Mouse (Mus musculus): ENCODE measurements around the gene Car14.
"Not testable (repeated sequence)": the region's sequence is repeated elsewhere in the genome, so short reads cannot be mapped to it uniquely, and the experiment has no call there.

The Car14 gene

DNA sequence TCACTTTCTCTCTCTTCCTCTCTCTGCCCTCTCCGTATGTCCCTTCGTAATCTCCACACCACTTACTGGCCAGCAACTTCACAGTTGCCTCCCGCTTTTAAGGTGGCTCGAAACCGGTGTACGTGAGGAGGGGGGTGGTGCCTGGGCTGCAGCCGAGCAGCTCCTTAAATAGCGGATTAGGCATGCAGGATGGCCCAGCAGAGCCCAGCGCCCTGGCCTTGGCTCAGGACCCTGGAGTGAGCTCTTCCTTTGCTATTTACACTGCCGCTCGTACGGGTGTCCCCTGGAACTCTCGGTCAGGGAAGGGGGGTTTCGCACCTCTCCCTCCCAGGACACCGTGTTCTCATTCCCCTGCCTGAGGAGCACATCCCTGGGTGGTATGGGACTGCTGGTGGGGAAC lies at the start of gene Car14:
TSS of gene Car14 (minus strand) at position 124 of the 400 bp plus-strand sequence.
- peak; percentile 76 for DNase-seq (ENCODE audit: extremely low spot score, low spot score)

DNA sequence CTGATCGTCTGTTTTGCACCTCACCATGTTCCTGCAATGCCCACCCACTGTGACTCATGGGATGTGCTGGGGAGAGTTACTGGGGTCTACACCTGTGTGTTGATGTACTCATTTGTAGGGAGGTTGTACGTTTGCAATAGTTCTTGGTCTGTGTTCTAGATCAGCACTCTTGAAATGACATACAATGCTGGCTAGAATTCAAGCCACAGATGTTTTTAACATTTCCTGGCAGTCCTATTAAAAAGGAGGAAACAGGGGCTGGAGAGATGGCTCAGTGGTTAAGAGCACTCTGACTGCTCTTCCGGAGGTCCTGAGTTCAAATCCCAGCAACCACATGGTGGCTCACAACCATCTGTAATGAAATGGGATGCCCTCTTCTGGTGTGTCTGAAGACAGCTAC lies 49.0 kb upstream of the Car14 start:
- no peak for DNase-seq (ENCODE audit: extremely low spot score, low spot score)

DNA sequence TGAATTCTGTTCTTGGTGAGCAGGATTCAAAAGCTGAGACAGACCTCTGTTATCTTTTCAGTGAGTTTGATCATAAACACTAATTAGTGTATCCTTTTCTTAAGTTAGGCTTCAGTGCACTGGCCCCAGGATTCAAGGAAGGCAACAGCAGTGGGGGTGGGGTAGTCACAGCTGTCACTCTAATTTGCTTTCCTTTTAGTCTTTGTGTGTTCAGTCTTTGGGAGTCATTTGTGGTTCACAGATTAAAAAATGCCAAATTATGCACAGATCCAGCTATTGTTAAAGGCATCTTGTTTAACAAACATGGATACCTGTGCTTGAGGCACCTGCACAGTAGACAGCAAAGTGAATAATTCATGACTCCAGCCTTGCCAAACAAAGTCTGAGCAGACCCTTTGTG lies 48.5 kb upstream of the Car14 start:
- no peak for DNase-seq (ENCODE audit: extremely low spot score, low spot score)

DNA sequence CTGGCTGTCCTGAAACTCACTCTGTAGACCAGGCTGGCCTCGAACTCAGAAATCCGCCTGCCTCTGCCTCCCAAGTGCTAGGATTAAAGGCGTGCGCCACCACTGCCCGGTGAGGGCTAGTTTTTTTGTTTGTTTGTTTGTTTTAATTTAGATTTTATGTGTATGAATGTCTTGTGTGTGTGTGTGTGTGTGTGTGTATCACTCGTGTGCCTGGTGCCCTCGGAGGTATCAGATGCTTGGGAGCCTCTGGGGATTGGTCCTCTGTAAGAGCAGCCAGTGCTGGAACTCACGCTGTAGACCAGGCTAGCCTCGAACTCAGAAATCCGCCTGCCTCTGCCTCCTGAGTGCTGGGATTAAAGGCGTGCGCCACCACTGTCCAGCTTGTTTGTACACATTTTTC lies 47.1 kb upstream of the Car14 start:
- DNase-seq (ENCODE audit: extremely low spot score, low spot score), result not testable (repeated sequence)

DNA sequence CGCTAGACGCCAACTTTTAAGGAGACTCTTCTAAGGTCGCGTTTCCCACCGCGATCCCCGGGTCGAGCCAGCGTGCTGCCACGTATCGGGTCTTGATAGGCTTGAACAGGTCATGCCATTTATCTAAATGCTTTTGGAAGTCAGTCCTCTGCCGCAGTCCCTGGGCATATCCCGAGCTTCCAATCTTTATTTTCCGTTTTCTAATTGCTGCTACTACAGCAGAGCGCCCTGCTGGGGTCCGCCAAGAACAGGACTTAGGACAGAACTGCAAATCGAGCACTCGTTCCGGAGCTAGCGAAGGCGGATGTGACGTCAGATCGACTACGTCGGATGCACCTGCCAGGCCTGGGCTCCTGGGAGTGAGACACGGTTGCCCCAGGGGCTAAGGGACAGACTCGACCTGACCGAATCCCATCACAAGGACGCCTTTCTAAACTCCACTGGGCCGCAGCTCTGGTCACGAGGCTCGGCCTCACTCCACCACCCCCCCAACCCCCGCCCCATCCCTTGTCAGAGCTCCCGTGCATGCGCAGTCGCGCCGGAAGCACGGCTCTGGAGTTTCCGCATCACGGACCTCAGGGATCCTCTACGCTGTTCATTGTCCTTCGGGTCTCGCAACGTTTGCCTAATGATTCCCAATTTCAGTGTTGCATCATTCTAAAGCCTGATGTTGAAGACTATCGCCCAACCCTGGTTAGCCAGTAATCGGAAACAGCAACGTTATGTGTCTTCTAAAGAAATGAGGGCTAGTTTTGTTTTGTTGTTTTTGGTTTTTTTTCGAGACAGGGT lies 46.5 kb upstream of the Car14 start:
- peak; percentile 96 for DNase-seq (ENCODE audit: extremely low spot score, low spot score)

DNA sequence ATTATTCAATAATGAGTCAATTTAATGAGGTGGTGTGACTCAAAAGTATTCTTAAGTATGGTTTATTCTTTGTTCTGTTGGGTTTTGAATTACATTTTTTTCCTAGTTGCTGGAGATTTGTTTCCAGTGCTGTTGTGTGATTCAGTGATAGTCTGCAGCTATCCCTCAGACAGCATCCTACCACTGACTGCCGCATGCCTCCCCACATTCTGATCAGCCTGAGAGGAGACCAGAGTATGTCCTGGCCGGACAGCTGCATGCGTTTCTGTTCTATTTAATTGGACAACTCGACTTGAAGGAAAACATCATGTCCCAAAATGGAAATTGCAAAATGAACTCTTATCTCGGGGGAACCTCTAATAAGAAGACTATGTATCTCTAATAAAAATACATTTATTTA lies 43.8 kb upstream of the Car14 start:
- DNase-seq (ENCODE audit: extremely low spot score, low spot score), result no peak

DNA sequence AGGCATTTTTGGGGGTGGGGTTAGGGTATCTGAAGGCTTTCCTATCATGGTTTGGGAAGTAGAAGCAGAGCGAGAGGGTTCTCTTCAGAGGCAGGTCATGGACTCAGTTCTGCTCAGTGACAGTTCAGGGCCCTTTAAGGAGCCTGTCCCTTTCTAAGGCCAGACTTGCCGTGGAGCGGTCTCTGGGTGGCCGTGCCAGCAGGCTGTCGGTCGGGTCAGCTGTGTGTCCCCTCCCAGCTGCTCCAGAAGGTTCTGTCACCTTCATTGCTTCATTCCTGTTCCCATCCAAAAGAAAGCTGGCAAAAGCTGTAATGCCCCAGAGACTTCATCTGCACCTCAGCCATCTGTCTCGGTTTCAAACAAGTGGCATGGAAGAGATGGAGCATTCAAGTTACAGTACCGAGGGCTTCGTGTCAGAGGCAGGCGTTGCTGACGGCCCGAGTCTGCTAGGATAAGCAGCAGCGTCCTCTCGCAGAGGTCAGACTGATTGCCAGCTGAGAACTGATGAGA lies 41.3 kb upstream of the Car14 start:
- no peak for DNase-seq (ENCODE audit: extremely low spot score, low spot score)

DNA sequence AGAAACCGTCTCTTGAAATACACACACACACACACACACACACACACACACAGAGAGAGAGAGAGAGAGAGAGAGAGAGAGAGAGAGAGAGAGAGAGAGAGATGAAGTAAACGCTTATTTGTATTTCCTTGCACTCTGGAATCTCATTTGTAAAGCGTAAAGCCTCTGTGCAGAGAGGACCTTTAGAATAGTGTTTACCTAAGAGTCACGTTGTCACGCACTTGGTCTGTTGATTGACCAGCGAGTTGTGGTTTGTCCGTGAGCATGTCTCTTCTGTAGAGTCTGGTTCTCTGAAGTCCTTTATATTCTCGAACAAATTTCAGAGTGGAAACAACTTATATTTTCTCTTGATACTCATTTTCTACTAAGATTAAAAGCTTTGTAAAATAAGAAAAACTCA lies 40.3 kb upstream of the Car14 start:
- DNase-seq (ENCODE audit: extremely low spot score, low spot score), result no peak

DNA sequence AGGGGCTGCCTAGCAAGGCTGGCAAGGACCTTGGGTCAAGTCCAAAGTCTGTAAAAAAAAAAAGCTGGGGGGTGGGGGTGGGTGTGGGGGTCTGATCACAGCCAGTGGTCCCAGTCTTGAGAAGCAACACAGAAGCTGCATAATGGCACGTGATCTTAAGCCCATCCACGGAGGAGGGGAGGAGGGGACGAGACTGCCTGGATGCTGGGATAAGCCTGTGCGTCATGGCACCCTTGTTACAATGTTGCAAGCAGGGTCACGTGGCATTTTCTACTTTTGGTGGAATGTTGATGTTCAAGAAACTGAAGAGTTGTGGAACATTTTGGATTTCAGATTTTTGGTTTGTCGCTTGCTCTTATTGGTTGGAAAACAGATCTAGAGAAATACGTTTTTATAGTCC lies 38.7 kb upstream of the Car14 start:
- DNase-seq (ENCODE audit: extremely low spot score, low spot score), result no peak

DNA sequence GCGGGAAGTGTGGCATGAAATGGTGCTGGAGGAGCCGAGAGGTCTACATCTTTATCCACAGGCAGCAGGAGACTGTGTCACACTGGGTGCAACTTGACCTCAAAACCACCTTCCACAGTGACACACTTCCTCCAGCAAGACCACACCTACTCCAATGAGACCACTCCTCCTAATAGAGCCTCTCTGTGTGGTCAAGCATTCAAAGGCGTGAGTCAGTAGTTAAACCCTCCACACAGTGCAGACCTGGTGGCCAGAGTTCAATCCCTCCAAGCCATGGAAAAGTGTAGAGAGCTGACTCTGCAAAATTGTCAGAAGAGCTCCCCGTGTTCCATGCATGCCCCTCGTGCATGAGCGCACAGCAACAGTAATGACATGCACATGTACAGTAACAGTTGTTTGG lies 38.3 kb upstream of the Car14 start:
- DNase-seq (ENCODE audit: extremely low spot score, low spot score), result no peak

DNA sequence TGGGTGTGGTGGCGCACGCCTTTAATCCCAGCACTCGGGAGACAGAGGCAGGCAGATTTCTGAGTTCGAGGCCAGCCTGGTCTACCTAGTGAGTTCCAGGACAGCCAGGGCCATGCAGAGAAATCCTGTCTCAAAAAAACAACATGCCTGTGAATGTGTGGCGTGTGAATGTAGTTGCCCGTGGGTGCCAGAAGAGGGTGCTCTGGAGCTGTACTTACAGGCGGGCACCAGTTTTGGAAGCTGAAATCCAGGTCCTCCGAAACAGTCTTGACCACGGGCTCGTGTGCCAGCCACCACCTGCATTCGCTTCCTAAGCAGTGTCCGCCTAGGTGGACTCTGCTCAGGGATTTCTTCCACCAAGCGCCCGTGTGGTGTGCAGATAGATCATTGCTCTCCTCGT lies 34.3 kb upstream of the Car14 start:
- no peak for DNase-seq (ENCODE audit: extremely low spot score, low spot score)

DNA sequence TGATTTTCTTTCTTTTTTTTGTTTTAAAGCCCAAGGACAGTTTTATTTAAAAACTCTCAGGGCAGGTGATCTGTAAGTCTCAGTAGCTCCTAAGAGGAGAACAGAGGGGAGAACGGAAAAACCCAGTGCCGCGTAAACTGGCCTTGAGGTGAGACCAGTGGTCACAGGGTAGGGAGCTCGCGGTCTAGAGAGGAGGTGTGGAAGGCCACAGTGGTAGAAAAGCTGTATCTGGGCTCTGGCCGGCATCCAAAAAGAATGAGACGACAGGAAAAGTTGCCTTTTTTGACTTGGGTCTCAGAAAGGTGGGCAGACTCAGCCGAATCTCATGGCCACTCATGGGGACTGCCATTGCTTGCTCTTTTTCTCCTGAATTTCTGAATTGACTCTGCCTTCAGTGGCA lies 33.7 kb upstream of the Car14 start:
- no peak for DNase-seq (ENCODE audit: extremely low spot score, low spot score)

DNA sequence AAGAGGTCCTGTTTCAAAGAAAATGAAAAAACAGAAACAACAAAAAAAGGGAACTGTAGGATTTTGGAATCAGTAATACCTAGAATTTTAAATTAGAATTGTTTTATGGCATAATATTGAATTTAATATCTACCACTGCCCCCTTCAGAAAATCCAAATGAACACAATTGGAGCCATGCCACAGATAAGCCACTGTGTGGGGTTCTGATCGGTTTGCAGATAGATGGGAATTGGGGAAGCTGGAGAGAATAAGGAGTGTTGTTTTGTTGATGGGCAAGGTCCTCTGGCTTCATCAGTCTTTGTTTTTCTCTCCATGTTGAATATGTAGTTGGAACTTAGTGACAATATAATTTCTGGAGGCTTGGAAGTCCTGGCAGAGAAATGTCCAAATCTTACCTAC lies 30.0 kb upstream of the Car14 start:
- no peak for DNase-seq (ENCODE audit: extremely low spot score, low spot score)

DNA sequence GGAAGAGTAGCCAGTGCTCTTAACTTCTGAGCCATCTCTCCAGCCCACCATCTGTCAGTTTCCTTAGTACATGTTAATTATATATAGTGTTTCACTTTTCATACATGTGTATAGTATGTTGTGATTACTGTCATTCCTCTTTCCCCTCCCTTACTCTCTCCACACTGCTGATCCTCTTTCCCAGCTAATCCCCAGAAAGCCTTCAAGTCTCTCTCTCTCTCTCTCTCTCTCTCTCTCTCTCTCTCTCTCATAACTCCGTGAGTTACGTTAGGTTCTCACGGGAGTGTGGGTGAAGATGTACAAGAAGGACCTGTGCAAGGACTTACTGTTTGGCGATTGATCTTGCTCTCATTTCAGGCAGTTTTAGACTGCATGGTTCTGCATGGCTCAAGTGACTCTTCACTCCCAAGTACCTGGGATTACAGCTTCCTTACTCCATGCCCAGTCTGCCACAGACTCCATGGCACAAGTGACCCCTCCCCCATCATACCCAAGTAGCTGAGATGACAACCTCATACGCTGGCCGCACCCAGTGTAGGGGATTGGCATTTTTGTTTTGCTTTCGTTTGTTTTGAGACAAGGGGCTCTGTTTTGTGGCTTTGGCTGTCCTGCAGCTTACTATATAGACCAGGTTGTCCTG lies 28.7 kb upstream of the Car14 start:
- DNase-seq (ENCODE audit: extremely low spot score, low spot score), result no peak

DNA sequence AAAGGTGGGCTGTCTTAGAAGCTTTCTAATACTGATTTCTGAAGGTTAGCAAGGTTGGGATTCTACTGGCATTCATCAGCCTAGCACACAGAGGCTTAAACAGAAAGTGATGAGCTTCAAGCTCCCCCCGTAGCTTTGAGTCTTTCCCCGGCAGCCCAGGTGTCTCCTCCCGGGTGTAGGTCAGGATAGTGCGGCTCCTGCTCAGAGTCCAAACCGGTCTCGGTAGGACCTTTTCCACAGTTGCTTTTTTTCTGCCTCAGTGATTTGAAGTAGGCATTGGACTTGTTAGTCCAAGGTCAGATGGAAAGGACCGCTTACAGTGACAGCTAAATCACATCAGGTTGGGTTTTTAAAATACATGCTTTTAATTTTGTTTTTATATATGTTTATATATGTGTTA lies 28.1 kb upstream of the Car14 start:
- no peak for DNase-seq (ENCODE audit: extremely low spot score, low spot score)

DNA sequence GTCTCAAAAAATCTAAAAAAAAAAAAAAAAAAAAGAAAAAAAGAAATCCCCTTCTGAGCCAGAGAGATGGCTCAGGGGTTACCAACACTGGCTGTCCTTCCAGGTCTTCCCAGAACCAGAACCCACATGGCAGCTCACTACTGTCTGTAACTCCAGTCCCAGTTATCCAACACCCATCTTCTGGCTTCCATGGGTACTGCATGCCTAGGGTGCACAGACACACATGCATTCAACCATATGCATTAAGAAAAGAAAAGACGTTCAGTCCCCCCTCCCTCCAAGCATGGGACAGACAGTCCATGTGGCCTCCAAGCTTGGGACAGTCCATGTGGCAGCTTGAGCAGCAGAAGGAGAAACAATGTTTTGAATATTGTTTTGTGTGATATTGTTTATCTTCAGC lies 27.7 kb upstream of the Car14 start:
- DNase-seq (ENCODE audit: extremely low spot score, low spot score), result no peak

DNA sequence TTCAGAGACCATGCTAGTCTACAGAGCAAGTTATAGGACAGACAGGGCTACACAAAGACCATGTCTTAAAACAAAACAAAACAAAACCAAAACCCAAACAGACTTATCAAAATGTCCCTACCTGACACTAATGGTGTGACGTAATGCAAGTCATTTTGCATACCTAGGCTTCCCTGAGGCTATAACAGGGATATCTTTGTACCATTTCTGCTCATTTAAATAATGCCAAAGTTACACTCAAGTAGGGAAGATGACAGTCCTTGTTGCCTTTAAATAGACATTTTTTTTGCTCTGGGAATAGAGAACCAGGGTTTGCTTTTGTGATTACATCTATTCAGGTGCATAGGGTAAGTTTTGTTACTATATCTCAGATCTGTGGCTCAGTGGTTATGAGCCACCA lies 27.0 kb upstream of the Car14 start:
- no peak for DNase-seq (ENCODE audit: extremely low spot score, low spot score)

DNA sequence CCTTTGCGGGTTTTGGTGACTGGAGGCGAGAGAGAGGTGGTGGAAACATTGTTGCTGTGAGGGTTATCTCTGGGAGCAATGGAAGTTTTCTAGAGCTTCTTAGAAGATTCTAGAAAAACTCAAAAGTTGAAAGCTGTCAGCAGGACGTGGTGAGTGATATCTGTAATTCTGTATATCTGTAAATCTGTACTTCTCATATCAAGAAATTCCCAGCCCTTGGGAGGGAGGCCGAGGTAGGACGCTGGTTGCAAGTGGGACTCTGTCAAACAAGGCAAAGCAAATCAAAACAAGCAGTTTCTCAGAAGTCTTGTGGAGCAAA lies 25.9 kb upstream of the Car14 start:
- DNase-seq (ENCODE audit: extremely low spot score, low spot score), result no peak

DNA sequence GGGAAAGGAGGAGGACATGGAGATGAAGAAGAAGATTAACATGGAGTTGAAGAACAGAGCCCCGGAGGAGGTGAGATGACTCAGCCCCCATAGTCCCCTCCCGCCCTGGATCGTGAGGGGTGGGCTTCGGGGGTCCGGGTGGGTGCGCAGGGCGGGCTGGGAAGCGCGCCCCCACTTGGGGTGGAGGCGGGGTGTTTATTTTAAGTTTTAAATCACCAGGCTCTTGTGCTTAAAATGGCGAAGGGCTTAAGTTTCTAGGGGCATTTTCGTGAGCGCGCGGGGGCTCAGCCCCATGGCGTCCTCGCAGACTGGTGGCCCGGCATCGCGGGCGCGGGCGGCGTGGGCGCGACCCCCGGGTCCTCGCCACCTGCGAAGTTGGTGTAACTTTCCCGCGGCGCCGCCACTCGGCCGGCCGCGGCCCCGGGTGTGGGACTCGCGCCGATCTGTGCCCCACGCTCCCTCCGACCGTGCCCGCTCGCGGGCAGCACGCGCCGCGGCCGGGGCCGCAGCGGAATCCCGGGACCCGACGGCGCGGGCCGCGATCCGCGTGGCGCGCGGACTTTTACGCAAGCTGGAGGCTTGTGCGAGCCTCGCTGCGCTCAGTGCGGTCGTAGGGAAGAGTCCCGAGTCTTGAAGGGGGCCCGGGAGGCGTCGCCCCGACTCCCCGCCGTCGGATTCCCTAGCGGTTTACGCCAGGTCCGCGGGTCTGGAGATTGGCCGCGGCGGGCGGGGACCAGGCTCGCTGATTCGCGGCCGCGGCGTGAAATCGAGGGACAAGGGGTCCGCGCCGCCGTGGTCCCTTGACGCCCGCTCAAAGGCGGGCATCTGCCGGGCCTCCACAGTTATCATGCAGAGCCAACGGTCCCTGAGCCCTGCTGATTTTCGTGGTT lies 25.3 kb upstream of the Car14 start:
- DNase-seq (ENCODE audit: extremely low spot score, low spot score), result peak; percentile 73

DNA sequence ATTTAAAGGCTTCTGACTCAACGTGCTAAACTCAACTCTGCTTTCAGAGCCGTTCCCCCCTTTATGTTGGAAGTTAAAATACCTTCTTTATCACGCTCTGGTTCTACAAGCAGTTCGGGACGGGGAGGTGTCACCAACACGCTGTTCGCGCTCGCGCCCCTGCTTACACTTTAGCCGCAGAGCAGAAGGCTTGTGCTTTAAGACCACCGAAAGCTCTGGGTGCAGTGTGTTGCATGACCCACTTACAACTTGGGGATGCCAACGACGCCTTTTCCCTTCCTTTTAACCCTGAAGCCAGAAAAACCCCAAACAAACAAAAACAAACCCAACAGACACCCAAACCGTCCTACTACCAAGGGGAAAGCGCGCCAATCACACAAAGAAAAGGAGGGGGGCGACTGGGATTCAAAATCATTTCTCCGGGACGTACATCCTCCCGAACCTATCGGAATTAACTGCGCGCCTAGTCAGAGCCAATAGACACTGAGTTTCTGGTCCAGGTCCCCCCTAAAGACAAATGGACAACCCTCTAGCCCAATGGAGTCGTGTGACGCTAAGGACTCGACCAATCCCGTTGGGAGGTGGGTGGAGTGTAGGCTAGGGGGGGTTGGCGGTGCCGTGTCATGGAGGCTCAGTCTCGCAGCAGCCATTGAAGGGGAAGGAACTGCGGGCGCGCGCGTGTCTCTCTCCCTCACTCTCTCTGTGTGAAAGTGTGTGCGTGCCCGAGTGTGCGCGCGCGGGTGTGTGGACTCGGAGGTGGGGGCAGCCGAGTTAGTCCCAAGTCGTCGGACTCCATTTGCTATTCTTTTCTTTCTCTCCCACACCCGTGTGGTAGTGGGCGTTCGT lies 24.4 kb upstream of the Car14 start, which contains the start of gene Anp32e:
TSS of gene Anp32e (plus strand) at position 589 of the 846 bp plus-strand sequence.
- DNase-seq (ENCODE audit: extremely low spot score, low spot score), result peak; percentile 94

DNA sequence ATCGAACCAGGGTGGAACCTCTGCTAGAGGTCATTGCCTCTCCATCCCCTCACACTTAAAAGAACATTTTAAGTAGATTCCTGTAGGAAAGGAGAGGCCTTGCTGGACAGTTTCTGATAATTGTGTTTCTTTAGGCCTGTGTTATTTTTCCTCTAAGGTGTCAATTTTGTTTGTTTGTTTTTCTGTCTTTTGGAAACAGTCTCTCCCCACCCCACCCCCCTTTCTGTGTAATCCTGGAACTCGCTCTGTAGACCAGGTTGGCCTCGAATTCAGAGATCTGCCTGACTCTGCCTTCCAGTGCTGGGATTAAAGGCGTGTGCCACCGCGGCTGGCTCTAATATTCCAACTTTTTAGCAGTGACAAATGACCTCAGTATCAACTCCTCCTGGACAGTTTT lies 23.8 kb upstream of the Car14 start:
- DNase-seq (ENCODE audit: extremely low spot score, low spot score), result no peak
